Mouse (Mus musculus) cerebellum, adult 11-12 months (tissue): ENCODE results near the gene Ache.

Experiments
- DNase-seq: peaks from one replicate; pipeline ENCODE4 v3.0.0; 2022

Ache gene

DNA sequence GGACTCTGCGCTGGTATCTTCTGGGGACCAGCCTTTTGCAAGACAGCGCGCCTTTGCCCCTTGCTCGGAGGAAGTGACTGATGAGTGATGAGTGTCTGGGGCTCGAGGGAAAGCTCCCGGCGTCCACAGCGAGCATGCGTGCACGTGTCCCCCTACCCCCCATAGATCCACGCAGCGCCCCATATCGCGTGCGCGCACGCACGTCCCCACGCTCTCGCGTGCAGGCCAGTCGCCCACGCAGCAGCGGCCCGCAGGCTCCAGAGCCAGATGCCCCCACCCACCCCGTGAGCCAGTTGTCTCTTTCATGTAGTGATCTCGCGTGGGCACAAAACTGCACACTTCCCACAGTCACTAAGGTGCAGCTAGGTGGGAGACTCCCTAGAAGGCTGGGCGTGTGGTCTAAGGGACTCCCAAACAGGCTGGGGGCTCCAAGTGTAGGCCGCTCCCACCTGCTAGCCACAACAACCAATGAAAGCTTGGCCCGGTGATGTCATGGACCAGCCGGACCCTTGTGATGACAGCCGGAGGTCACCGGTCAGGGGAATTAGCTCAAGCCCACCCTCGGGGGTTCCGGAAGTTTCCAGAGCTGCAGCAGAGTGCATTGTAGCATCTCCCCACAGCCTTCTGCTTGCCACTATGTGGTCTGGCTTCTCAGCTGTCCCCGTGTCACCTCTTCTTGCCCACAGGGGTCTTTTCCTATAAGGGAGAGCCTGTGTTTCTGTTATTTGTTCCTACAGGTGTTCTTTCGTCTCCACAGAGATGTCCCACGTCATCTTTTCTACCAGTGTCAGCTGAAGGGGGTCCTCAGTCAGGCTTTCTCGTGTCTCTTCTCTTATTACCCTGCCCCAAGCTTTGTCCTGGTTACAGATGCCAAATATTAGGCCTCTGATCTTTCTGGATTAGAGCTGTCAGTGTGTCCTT, at the start of gene Ache:
TSS of gene Ache (plus strand) at position 488 of the 921 bp plus-strand sequence.
- peak; percentile 90 for DNase-seq

DNA sequence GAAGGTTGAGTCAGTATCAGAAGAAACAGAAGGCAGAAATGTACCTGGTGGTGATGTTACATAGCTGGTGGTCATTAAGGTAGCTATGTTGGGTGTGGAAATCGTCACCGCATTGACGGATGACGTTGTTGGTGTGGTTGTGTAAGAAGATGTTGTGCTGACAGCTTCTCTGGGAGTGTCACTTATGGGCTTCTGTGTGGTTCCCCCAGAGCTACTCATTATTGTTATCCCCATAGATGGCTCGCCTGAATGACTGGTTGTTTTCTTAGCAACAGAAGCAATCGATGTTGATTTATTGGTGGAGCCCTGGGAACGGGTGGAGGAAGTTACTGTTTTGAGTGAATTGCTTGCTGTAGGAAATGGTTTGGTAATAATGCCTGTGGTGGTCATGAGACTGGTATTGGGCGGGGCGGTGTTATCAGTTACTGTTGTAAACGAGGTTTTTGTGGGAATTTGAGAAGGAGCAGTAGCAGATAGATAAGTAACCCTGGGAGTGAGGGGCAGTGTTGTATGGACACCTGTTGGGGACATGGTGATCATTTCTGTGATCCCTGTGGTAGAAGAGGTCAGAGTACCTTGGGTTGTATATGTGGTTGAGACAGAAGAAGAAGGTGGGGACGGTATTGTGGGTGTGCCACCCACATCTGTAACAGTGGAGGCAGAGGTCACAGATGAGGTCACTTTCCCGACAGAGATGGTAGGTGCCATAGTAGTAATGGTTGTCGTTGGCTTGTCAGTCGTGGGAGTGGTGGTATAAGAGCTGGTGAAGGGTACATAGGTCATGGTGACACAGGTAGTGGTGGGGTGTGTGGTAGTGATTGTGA, 23.2 kb upstream of the Ache start:
- no peak for DNase-seq

DNA sequence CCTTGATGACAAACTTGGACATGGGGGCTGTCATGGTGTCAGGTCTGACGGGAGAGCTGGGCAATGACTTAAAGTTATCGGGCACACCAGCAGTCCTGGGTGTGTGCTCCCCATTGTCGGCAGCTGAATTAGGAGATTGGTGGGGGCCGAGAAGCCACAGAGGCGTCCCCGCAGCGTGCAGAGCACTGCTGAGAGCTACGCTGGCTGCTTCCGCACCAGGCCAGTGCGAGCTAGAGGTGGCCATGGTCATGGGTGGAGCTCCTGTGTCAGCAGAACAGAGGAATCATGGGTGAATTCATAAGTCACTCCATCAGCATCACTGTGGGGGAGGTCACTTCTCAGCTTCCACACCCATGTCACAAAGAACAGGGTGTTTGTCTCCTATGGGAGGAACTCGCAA, 22.5 kb upstream of the Ache start:
- DNase-seq, result no peak

DNA sequence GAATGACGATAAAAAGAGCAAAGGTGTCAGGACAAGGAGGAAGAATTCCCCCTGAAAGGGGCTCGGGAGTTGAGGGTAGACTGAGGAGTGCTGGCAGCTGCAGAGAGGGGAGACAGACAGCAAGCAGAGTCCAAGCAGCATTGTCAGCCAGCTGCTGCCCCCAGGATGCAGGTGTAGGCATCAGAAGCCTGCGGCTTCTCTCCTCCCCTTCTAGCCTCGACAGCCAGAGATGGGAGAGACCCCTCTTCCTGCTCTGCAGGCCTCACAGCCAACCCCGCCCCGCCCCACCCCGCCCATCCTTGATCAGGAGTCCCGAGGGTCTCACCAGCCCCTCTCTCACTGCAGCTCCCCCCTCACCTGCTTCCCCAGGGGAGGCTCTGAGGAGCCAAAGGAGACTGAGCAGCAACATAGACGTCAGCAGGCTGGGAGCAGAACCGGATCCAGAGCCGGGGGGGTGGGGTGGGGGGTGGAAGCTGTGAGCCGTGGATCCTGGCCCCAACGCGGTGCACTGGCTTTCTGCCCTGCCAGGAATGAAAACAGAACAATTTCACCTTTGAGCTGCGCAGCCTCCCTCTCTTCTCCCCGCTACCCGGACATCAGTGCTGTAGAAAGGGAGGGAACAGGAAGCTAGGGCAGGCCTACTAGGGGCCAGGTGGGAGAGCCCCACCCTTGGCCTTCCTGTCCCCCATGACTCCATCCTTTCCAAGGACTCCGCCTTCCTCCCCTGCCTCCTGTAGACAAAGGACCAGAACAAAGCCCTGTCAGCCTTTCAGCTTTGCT, 19.0 kb upstream of the Ache start:
- DNase-seq, result no peak

DNA sequence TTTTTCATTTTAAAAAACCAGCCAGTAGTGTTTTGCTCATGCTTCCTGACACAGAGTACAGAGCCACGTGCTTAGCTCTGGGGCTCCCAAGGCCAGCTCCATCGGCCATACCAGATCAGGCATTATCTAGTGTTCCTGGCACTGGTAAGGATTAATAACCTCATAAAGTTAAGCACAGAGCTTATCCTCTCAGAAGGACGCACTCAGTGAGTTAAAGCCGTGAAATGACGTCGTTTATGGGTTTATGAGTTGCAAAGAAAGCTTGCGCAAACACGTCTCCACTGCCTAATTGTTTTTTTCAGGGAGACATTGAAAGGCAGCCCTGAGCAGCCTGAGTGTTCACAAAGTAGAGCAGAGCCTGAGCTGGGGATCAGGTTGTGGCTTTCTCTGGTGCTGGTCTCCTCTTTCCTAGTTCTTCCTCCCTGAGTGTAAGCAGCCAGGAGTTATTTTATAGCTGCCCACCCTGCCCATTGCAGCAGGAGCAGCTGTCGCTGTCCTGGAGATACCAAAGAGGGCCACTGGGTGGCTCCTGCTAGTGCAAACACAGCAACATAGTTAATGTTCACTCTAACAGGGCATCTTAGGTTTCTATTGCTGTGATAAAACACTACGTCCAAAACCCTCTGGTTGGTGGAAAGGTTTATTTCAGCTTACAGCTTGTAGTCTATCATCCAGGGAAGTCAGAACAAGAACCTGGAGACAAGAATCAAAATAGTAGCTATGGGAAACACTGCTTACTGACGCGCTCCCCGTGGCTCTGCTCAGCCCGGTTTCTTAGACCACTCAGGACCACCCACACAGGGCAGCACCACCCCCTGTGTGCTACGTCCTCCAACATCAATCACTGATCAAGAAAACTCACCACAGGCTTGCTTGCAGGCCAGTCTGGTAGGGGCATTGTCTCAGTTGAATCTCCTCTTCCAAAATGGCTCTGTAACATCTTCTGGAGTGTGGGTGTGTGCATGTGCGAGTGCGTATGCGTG, 9.7 kb upstream of the Ache start:
- DNase-seq, result no peak

DNA sequence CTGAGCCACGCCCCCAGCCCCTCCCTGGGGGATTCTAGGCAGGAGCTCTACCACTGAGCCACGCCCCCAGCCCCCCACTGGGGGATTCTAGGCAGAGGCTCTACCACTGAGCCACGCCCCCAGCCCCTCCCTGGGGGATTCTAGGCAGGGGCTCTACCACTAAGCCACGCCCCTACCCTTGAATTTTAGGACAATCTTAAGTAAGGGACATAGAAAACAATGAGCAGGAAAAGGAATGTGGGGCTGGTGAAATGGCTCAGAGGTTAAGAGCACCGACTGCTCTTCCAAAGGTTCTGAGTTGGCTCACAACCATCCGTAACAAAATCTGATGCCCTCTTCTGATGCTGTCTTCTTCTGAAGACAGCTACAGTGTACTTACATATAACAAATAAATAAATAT, 2.9 kb upstream of the Ache start:
- DNase-seq, result peak; percentile 28

DNA sequence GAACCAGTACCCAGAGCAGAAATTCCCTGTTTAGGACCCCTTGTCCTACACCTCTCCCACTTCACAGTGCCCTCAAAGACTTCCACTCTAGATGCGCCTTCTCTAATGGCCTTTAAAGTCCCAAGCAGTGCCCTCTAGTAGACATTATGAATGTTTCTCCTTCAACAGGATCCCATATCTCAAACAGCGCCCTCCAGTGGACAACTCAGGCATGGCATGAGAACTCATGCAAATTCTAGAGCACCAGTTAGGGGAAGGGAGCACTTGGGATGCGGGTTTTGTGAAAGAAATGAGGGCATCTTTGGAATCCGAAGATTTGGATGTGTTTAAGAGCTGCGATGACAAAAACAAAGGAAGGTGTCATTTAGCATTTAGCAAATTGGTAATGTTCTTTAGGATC, 2.3 kb upstream of the Ache start:
- peak; percentile 49 for DNase-seq

DNA sequence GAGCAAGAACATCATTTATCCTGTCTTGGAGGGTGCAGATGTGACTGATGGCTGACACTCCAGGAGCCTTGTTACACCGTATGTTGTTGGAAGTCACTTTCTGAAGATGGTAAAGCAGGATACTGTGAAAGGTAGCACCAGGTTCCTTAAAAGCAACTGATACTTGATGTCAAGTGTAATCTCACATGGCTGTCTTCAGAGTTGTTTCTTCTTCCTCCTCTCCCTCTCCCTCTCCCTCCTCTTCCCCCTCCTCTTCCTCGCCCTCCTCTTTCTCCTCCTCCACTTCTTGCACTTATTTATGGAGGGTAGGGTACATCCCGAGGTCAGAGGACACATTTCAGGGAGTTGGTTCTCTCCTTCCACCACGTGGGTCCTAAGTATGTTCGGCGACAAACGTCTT, 1.3 kb upstream of the Ache start:
- peak; percentile 29 for DNase-seq

DNA sequence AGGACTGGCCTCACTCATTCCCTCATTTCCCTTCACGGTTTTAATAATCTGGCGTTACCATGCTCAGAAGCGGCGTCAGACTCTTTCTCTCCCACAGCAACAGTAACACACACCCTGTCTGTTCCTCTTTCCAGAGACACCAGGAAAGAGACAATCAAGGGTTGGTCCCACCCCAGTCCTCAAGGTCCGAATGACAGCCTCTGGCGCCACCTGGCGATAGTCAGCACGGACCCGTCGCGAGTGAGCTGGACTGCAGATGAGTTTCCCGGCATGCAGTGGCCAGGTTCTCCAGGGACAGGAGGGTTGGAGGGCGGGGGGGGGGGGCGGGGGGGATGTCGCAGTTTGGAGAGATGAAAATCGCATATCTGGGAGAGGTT, 676 bp upstream of the Ache start:
- peak; percentile 94 for DNase-seq

DNA sequence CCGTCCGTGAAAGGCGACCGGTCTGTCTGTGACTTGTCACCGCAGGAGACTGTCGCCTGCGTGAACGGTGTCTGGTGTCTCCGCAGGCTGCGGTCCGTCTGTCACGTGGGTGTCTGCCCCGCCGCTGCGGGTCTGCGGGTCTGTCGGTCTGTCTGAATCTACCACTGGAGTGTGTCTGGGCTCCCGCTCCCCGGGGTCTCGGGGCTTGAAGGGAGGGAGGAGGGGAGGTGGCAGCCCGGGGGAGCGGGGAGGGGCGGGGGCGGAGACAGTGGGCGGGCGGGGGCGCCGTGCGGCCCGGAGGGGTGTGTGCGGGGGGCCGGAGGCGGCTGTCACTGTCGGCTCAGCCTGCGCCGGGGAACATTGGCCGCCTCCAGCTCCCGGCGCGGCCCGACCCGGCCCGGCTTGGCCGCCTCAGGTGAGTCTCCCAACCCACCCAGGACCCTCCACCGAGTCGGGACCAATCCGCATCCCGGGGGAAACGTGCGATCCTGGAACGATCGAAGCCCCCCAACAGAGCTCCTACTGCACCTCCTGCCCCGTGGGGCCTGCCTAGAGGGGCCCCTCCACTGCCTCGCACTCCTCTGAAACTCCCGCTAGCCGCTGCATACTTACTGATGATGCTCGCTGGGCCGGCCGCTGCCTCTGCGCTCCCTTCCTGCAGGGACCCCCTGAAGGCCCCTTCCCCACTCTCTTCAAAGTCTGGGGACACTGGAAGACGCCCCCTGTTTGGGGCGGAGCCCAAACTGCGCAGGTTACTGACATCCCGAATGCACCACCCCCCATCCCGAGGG, 829 bp downstream of the Ache start:
- peak; percentile 85 for DNase-seq

DNA sequence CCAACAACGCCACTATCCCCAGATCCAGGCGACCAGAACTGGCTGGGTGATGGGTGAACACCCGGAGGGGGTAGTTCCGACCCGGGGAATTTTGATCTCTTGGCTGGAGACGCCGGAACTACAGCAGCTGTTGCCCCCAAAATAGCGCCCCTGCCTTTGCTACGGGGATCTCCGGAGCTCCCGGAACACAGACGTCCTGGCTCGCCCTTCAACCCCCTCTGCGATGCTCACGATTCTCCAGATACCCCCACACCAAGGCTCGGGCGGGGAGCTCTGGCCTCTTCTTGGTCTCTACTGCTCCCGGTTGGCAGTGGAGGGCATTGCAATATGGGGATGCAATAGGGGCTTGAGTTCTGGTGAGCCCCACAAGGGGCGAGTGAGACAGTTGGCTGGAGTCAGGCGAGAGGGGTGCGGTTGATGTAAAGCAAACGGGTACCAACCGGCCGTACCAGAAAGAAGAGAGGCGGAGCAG, 1.7 kb downstream of the Ache start:
- DNase-seq, result peak; percentile 79

DNA sequence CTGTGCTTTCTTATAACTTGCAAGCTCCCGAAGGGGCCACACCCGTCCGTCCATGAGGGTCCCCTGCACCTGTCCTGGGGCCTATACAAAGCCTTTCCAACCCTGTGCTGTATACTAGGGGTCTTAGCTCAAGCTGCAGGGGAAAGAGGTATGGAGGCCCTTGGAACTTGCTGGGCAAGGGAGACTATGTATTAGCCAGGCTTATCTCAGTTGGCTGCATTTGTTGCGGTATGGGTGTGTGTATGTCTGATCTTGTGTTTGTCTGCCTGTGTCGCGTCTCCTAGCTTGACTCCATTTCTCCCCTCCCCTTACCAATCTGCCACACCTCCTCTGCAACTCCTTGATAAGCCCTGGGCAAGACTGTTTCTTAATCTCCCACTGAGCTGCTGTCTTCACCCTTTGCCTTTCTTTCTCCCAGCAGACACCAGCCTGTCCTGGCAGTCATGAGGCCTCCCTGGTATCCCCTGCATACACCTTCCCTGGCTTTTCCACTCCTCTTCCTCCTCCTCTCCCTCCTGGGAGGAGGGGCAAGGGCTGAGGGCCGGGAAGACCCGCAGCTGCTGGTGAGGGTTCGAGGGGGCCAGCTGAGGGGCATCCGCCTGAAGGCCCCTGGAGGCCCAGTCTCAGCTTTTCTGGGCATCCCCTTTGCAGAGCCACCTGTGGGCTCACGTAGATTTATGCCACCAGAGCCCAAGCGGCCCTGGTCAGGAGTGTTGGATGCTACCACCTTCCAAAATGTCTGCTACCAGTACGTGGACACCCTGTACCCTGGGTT, 2.5 kb downstream of the Ache start:
- DNase-seq, result peak; percentile 60

DNA sequence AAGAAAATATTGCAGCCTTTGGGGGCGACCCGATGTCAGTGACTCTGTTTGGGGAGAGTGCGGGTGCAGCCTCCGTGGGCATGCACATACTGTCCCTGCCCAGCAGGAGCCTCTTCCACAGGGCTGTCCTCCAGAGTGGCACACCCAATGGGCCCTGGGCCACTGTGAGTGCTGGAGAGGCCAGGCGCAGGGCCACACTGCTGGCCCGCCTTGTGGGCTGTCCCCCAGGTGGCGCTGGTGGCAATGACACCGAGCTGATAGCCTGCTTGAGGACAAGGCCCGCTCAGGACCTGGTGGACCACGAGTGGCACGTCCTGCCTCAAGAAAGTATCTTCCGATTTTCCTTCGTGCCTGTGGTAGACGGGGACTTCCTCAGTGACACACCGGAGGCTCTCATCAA, 3.4 kb downstream of the Ache start:
- DNase-seq, result peak; percentile 79

DNA sequence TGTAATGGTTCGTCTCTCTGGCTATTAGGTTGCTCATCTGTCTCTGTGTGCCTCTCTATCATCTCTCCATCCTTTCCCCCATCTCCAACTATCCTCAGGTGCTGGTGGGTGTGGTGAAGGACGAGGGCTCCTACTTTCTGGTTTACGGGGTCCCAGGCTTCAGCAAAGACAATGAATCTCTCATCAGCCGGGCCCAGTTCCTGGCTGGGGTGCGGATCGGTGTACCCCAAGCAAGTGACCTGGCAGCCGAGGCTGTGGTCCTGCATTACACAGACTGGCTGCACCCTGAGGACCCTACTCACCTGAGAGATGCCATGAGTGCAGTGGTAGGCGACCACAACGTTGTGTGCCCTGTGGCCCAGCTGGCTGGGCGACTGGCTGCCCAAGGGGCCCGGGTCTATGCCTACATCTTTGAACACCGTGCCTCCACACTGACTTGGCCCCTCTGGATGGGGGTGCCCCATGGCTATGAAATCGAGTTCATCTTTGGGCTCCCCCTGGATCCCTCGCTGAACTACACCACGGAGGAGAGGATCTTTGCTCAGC, 4.1 kb downstream of the Ache start:
- DNase-seq, result peak; percentile 64

DNA sequence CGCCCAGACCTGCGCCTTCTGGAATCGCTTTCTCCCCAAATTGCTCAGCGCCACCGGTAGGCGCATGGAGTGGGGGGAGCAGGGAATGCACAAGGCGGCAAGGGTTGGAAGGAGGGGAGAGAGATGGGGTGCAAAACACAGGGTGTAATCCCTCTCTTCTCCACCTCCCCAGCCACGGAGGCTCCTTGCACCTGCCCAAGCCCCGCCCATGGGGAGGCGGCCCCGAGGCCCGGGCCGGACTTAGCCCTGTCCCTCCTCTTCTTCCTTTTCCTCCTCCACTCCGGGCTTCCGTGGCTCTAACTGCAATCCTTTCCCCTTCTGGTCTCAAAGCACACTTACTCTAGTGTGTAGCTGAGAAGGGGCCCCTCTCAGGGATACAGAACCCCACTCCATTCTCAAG, 6.0 kb downstream of the Ache start:
- peak; percentile 88 for DNase-seq

DNA sequence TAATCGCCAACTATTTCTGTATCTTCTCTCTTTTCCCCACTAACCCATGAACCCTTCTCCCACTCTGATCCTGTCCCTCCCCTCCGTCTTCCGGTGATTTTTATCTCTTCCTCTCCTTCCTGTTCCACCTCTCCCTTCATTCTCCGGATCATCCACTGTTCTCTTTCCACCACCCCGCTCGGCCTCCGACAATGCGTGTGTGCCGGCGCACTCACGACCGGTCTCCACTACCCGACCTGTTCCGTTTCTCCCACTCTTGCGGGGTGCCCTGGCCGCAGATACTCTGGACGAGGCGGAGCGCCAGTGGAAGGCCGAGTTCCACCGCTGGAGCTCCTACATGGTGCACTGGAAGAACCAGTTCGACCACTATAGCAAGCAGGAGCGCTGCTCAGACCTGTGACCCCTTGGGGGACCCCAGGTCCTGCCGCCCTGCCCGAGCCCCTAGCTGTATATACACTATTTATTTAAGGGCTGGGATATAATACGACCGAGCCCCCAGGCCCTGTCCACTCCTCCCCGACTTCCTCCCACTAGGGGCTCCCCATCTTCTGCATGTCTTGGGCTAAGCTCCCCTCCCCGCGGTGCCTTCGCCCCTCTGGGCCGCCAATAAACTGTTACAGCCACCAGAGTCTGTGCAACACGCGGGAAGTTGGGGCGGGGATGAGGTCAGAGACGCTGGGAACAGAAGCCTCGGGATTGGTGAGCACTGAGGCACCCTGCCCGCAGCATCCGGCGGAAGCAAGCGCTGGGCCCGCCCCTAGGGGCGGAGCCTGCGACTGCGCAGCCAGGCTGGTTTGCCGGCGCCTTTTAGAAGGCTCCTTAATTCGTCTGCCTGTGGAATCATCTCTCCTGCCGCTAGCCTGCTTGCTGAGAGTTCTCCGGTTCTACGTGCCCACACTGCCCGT, 6.8 kb downstream of the Ache start, which contains the start of gene Ufsp1:
TSS of gene Ufsp1 (plus strand) at position 791 of the 905 bp plus-strand sequence.
- DNase-seq, result peak; percentile 97

DNA sequence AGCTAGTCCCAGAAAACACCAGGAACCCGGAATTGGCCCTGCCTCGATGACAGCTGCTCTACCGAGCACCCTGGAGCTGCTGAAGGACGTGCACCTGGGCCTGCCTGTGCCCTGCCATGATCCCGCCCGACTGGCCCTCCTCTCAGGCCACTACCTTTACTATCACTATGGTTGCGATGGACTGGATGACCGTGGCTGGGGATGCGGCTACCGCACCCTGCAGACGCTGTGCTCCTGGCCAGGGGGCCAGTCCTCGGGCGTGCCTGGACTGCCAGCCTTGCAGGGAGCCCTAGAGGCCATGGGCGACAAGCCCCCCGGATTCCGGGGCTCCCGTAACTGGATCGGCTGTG, 7.4 kb downstream of the Ache start:
- DNase-seq, result no peak

DNA sequence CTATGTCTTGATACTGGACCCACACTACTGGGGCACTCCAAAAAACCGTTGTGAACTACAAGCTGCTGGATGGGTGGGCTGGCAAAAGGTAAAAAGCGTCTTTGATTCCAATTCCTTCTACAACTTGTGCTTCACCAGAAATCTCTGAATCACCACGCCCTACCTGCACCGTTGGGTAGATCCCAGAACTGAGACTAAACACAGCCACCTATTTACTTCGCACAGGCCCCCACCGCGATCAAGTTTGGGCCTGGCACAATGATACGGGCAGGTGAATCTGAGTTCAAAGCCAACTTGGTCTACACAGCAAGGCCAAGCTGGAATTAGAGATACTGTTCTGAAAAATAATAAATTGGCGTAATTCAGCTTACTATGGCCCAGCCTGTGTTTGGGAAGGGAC, 8.0 kb downstream of the Ache start:
- DNase-seq, result peak; percentile 51

DNA sequence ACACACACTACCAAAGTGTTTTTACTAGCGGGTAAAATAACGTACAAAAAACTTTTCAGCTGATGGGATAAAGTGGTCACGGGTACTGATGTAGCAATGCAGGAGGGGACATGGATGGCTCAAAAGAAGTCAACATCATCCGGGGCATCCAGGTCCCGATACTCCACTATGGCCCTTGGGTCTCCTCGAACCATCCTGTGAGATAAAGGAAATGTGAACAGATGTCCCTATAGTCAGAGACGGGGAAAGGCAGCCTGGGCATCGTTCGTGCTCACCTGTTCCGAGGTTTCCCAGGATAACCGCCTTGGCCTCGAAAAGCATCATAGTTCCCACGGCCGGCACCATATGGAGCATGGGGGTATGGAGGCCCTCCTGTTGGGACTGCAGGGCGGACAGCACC, 8.4 kb downstream of the Ache start:
- DNase-seq, result no peak
